Mouse (Mus musculus) bone marrow, adult 2 months (tissue): ENCODE results near the gene Sgip1. TPM values are rescaled to one million over a fixed set of nuclear protein-coding genes. Genes with fewer than 3 reads are reported as not detected.
A peak's percentile ranks its signal among the peaks of the same experiment; 100 is the strongest.

Experiments used
- H3K27ac ChIP-seq: fragments of 200-500 bp; 2 replicates; pipeline ENCODE4 v1.5.1; 2012; ENCODE audit warnings: low read depth, mild to moderate bottlenecking, control low read depth, inconsistent platforms, low read length; ENCODE audit not compliant: control insufficient read depth, poor library complexity, insufficient read depth
- H3K4me1 ChIP-seq: fragments of 200-500 bp; 2 replicates; pipeline ENCODE4 v1.6.1; 2011; ENCODE audit warnings: low read length; ENCODE audit not compliant: control insufficient read depth, insufficient read depth
- H3K4me3 ChIP-seq: fragments of 200-500 bp; replicated peaks from 2 replicates; pipeline ENCODE3; 2011; ENCODE audit warnings: mild to moderate bottlenecking, low read depth, low read length, control low read depth; ENCODE audit not compliant: control insufficient read depth
- CTCF ChIP-seq: fragments of 200-500 bp; IDR thresholded peaks from 2 replicates; pipeline ENCODE4 v1.5.1; 2011; ENCODE audit warnings: low read length, control low read depth; ENCODE audit not compliant: control insufficient read depth, insufficient read depth
- POLR2A ChIP-seq: fragments of 200-500 bp; IDR thresholded peaks from 2 replicates; pipeline ENCODE4 v1.6.1; 2011; ENCODE audit warnings: low read depth, mild to moderate bottlenecking, control low read depth, low read length, borderline replicate concordance; ENCODE audit not compliant: control insufficient read depth
- WGBS: fragments of 180-500 bp; shearing (Covaris S2); methylation state at CpG from one replicate; pipeline ENCODE4 v1.1.7; 2018; 5-methylcytosine and 5-hydroxymethylcytosine counted together
- polyA plus RNA-seq: library from polyadenylated mRNA; stranded (reverse); fragments of >200 nt; gene quantifications from 2 replicates; pipeline ENCODE4 v1.2.4, GENCODE M21; 2011; ENCODE audit warnings: low replicate concordance; ENCODE audit not compliant: missing spikeins, insufficient read depth, insufficient read length

Sgip1 gene
- polyA plus RNA-seq, 1 experiment: 1.2 TPM

- no peak overlapping the region for H3K27ac ChIP-seq
- 2% methylated on average over 6 of the region's 6 CpGs for WGBS
- H3K4me3 ChIP-seq: no peak overlapping the region
- no peaks in the 10 kb centered on the region; the same call in 1 of the 2 replicates for H3K4me1 ChIP-seq
- no peak for TF ChIP-seq POLR2A
- no peak for TF ChIP-seq CTCF
Observed at GRCm38 (mm10) chr4:102944325-102944724, 203.2 kb downstream of the Sgip1 start.

GRCm38 (mm10) chr4:102952476-102952875 lies 211.4 kb downstream of the Sgip1 start:
- Histone ChIP-seq H3K4me1 (no peaks in the 10 kb centered on the region; the same call in 1 of the 2 replicates), H3K27ac (no peak overlapping the region), H3K4me3 (no peak overlapping the region)
- TF ChIP-seq CTCF: no peak
- WGBS: 65% methylated on average over 2 of the region's 2 CpGs

GRCm38 (mm10) chr4:102955294-102955956 lies 214.3 kb downstream of the Sgip1 start:
- H3K4me3 ChIP-seq: peak overlapping the region; percentile 59
- no peaks in the 10 kb centered on the region; the same call in 1 of the 2 replicates for H3K4me1 ChIP-seq
- TF ChIP-seq POLR2A: no peak
- no peak for TF ChIP-seq CTCF
- 22% methylated on average over 17 of the region's 17 CpGs for WGBS
- no peak overlapping the region for H3K27ac ChIP-seq

- Histone ChIP-seq H3K4me3 (no peak overlapping the region), H3K27ac (no peak overlapping the region), H3K4me1 (no peaks in the 10 kb centered on the region; the same call in 1 of the 2 replicates)
- 50% methylated on average over 5 of the region's 5 CpGs for WGBS
- TF ChIP-seq POLR2A (no peak), CTCF (no peak)
Observed at GRCm38 (mm10) chr4:102959409-102959808, 218.3 kb downstream of the Sgip1 start.

- 31% methylated on average over 3 of the region's 3 CpGs for WGBS
- H3K4me3 ChIP-seq: no peak overlapping the region
- TF ChIP-seq POLR2A (no peak), CTCF (no peak)
- no peak overlapping the region for H3K27ac ChIP-seq
- H3K4me1 ChIP-seq: no peaks in the 10 kb centered on the region; the same call in 1 of the 2 replicates
Observed at GRCm38 (mm10) chr4:102964174-102964573, 223.1 kb downstream of the Sgip1 start.

GRCm38 (mm10) chr4:102967811-102968210 lies 226.7 kb downstream of the Sgip1 start:
- TF ChIP-seq POLR2A (no peak), CTCF (no peak)
- whole genome bisulfite sequencing: 84% methylated on average over 15 of the region's 15 CpGs
- no peak overlapping the region for H3K27ac ChIP-seq
- no peaks in the 10 kb centered on the region for H3K4me1 ChIP-seq
- H3K4me3 ChIP-seq: no peak overlapping the region

GRCm38 (mm10) chr4:102969599-102969998 lies 228.5 kb downstream of the Sgip1 start:
- Histone ChIP-seq H3K4me1 (no peaks in the 10 kb centered on the region), H3K27ac (no peak overlapping the region), H3K4me3 (no peak overlapping the region)
- TF ChIP-seq CTCF (no peak), POLR2A (no peak)
- 87% methylated on average over 5 of the region's 5 CpGs for WGBS

- TF ChIP-seq POLR2A (no peak), CTCF (no peak)
- H3K4me1 ChIP-seq: no peaks in the 10 kb centered on the region
- H3K4me3 ChIP-seq: no peak overlapping the region
- H3K27ac ChIP-seq: no peak overlapping the region
- 11% methylated on average over 5 of the region's 5 CpGs for WGBS
Observed at GRCm38 (mm10) chr4:102971159-102971558, 230.1 kb downstream of the Sgip1 start.

GRCm38 (mm10) chr4:102972071-102972470 lies 231.0 kb downstream of the Sgip1 start:
- Histone ChIP-seq H3K4me3 (no peak overlapping the region), H3K27ac (no peak overlapping the region), H3K4me1 (no peaks in the 10 kb centered on the region)
- 34% methylated on average over 3 of the region's 3 CpGs for WGBS
- no peak for TF ChIP-seq POLR2A
- no peak for TF ChIP-seq CTCF
